Mouse (Mus musculus): Measurements from ENCODE around the gene Fggy. TPM values are rescaled to one million over a fixed set of nuclear protein-coding genes. Genes with fewer than 3 reads are reported as not detected.
A peak's percentile ranks its signal among the peaks of the same experiment; 100 is the strongest.

The Fggy gene
- polyA plus RNA-seq, 1 experiment from 2014 or later: 9.3 TPM

GRCm38 (mm10) chr4:95896571-95896970 is 339.3 kb downstream of the Fggy start:
- H3K9me3 ChIP-seq (ENCODE audit: control insufficient read depth, low read length): no peaks in the 10 kb centered on the region
- H3K4me2 ChIP-seq (ENCODE audit: low read depth, low read length): no peak overlapping the region
- no peaks in the 10 kb centered on the region for H3K27me3 ChIP-seq (ENCODE audit: control insufficient read depth, insufficient read depth, low read length)
- no peak overlapping the region for H3K9ac ChIP-seq (replicated peaks; ENCODE audit: low read depth, low read length)
- H3K4me1 ChIP-seq (ENCODE audit: control insufficient read depth, insufficient read depth, low read length): no peaks in the 10 kb centered on the region
- H3K4me3 ChIP-seq (ENCODE audit: low read depth, low read length): no peak overlapping the region
- 45% methylated on average over 5 of the region's 5 CpGs for whole genome bisulfite sequencing
- H3K27ac ChIP-seq (ENCODE audit: low read depth, low read length): no peak overlapping the region
- no peaks in the 10 kb centered on the region for H3K36me3 ChIP-seq (ENCODE audit: control insufficient read depth, insufficient read depth, low read length)
- no peak for ATAC-seq (ENCODE audit: low read depth)

GRCm38 (mm10) chr4:95897236-95897874 is 340.0 kb downstream of the Fggy start:
- Histone ChIP-seq H3K27me3 (ENCODE audit: control insufficient read depth, insufficient read depth, low read length) (no peaks in the 10 kb centered on the region), H3K36me3 (ENCODE audit: control insufficient read depth, insufficient read depth, low read length) (no peaks in the 10 kb centered on the region), H3K4me3 (ENCODE audit: low read depth, low read length) (no peak overlapping the region), H3K4me1 (ENCODE audit: control insufficient read depth, insufficient read depth, low read length) (no peaks in the 10 kb centered on the region), H3K27ac (ENCODE audit: low read depth, low read length) (no peak overlapping the region), H3K9me3 (ENCODE audit: control insufficient read depth, low read length) (no peaks in the 10 kb centered on the region), H3K9ac (replicated peaks; ENCODE audit: low read depth, low read length) (no peak overlapping the region), H3K4me2 (ENCODE audit: low read depth, low read length) (no peak overlapping the region)
- peak; percentile 19; the same call in 1 of the 2 replicates for ATAC-seq (ENCODE audit: low read depth)
- 73% methylated on average over 7 of the region's 7 CpGs for WGBS

- 64% methylated on average over 6 of the region's 6 CpGs for WGBS
- Histone ChIP-seq H3K36me3 (ENCODE audit: control insufficient read depth, insufficient read depth, low read length) (no peaks in the 10 kb centered on the region), H3K4me1 (ENCODE audit: control insufficient read depth, insufficient read depth, low read length) (no peaks in the 10 kb centered on the region), H3K9me3 (ENCODE audit: control insufficient read depth, low read length) (no peaks in the 10 kb centered on the region), H3K4me2 (ENCODE audit: low read depth, low read length) (no peak overlapping the region), H3K9ac (replicated peaks; ENCODE audit: low read depth, low read length) (no peak overlapping the region), H3K27me3 (ENCODE audit: control insufficient read depth, insufficient read depth, low read length) (no peaks in the 10 kb centered on the region), H3K4me3 (ENCODE audit: low read depth, low read length) (no peak overlapping the region), H3K27ac (ENCODE audit: low read depth, low read length) (no peak overlapping the region)
- ATAC-seq (ENCODE audit: low read depth): no peak
Measured at GRCm38 (mm10) chr4:95898714-95899113, 341.4 kb downstream of the Fggy start.

- 57% methylated on average over 4 of the region's 4 CpGs for WGBS
- Histone ChIP-seq H3K4me3 (ENCODE audit: low read depth, low read length) (no peak overlapping the region), H3K9me3 (ENCODE audit: control insufficient read depth, low read length) (no peaks in the 10 kb centered on the region), H3K36me3 (ENCODE audit: control insufficient read depth, insufficient read depth, low read length) (no peaks in the 10 kb centered on the region), H3K9ac (replicated peaks; ENCODE audit: low read depth, low read length) (no peak overlapping the region), H3K27ac (ENCODE audit: low read depth, low read length) (no peak overlapping the region), H3K27me3 (ENCODE audit: control insufficient read depth, insufficient read depth, low read length) (no peaks in the 10 kb centered on the region), H3K4me1 (ENCODE audit: control insufficient read depth, insufficient read depth, low read length) (no peaks in the 10 kb centered on the region), H3K4me2 (ENCODE audit: low read depth, low read length) (no peak overlapping the region)
- no peak for ATAC-seq (ENCODE audit: low read depth)
Measured at GRCm38 (mm10) chr4:95899926-95900712, 342.8 kb downstream of the Fggy start.

- no peak for ATAC-seq (ENCODE audit: low read depth)
- 61% methylated on average over 1 of the region's 1 CpGs for WGBS
- Histone ChIP-seq H3K4me3 (ENCODE audit: low read depth, low read length) (no peak overlapping the region), H3K4me1 (ENCODE audit: control insufficient read depth, insufficient read depth, low read length) (no peaks in the 10 kb centered on the region), H3K4me2 (ENCODE audit: low read depth, low read length) (no peak overlapping the region), H3K27ac (ENCODE audit: low read depth, low read length) (no peak overlapping the region), H3K36me3 (ENCODE audit: control insufficient read depth, insufficient read depth, low read length) (no peaks in the 10 kb centered on the region), H3K27me3 (ENCODE audit: control insufficient read depth, insufficient read depth, low read length) (no peaks in the 10 kb centered on the region), H3K9ac (replicated peaks; ENCODE audit: low read depth, low read length) (no peak overlapping the region), H3K9me3 (ENCODE audit: control insufficient read depth, low read length) (no peaks in the 10 kb centered on the region)
Measured at GRCm38 (mm10) chr4:95900815-95901214, 343.5 kb downstream of the Fggy start.

GRCm38 (mm10) chr4:95906141-95906540 is 348.8 kb downstream of the Fggy start:
- H3K9me3 ChIP-seq (ENCODE audit: control insufficient read depth, low read length): no peaks in the 10 kb centered on the region
- H3K4me1 ChIP-seq (ENCODE audit: control insufficient read depth, insufficient read depth, low read length): no peaks in the 10 kb centered on the region
- no peak overlapping the region for H3K4me2 ChIP-seq (ENCODE audit: low read depth, low read length)
- H3K27me3 ChIP-seq (ENCODE audit: control insufficient read depth, insufficient read depth, low read length): no peaks in the 10 kb centered on the region
- no peak overlapping the region for H3K27ac ChIP-seq (ENCODE audit: low read depth, low read length)
- no peaks in the 10 kb centered on the region for H3K36me3 ChIP-seq (ENCODE audit: control insufficient read depth, insufficient read depth, low read length)
- no peak overlapping the region for H3K4me3 ChIP-seq (ENCODE audit: low read depth, low read length)
- no peak overlapping the region for H3K9ac ChIP-seq (replicated peaks; ENCODE audit: low read depth, low read length)
- ATAC-seq (ENCODE audit: low read depth): no peak

GRCm38 (mm10) chr4:95909689-95910654 is 352.7 kb downstream of the Fggy start:
- H3K4me2 ChIP-seq (ENCODE audit: low read depth, low read length): no peak overlapping the region
- H3K9ac ChIP-seq (replicated peaks; ENCODE audit: low read depth, low read length): no peak overlapping the region
- no peak overlapping the region for H3K27ac ChIP-seq (ENCODE audit: low read depth, low read length)
- H3K27me3 ChIP-seq (ENCODE audit: control insufficient read depth, insufficient read depth, low read length): no peaks in the 10 kb centered on the region
- H3K4me1 ChIP-seq (ENCODE audit: control insufficient read depth, insufficient read depth, low read length): no peaks in the 10 kb centered on the region
- H3K9me3 ChIP-seq (ENCODE audit: control insufficient read depth, low read length): no peaks in the 10 kb centered on the region
- no peak for ATAC-seq (ENCODE audit: low read depth)
- no peak overlapping the region for H3K4me3 ChIP-seq (ENCODE audit: low read depth, low read length)
- WGBS: 93% methylated on average over 2 of the region's 2 CpGs
- H3K36me3 ChIP-seq (ENCODE audit: control insufficient read depth, insufficient read depth, low read length): no peaks in the 10 kb centered on the region

GRCm38 (mm10) chr4:95913026-95913425 is 355.7 kb downstream of the Fggy start:
- Histone ChIP-seq H3K9me3 (ENCODE audit: control insufficient read depth, low read length) (no peaks in the 10 kb centered on the region), H3K9ac (replicated peaks; ENCODE audit: low read depth, low read length) (no peak overlapping the region), H3K4me3 (ENCODE audit: low read depth, low read length) (no peak overlapping the region), H3K36me3 (ENCODE audit: control insufficient read depth, insufficient read depth, low read length) (no peaks in the 10 kb centered on the region), H3K4me1 (ENCODE audit: control insufficient read depth, insufficient read depth, low read length) (no peaks in the 10 kb centered on the region), H3K27me3 (ENCODE audit: control insufficient read depth, insufficient read depth, low read length) (no peaks in the 10 kb centered on the region), H3K4me2 (ENCODE audit: low read depth, low read length) (no peak overlapping the region), H3K27ac (ENCODE audit: low read depth, low read length) (no peak overlapping the region)
- ATAC-seq (ENCODE audit: low read depth): no peak
- whole genome bisulfite sequencing: 93% methylated on average over 1 of the region's 1 CpGs

Measured in neural tube, embryonic 14.5 days (tissue).